Mouse (Mus musculus): ENCODE results near the gene Olfr1056. TPM values are rescaled to one million over a fixed set of nuclear protein-coding genes. Genes with fewer than 3 reads are reported as not detected.

The Olfr1056 gene
- polyA plus RNA-seq, 1 experiment from 2014 or later: not detected

Other genes starting within 250 kb of the Olfr1056 start
- not detected in 2 replicates for gene Olfr1039, start 226.5 kb downstream of the Olfr1056 start, polyA plus RNA-seq (2014; fragmentation: Nextera tagmentation; extraction: Ambion mirVana)
- gene Olfr1040, start 215.7 kb downstream of the Olfr1056 start, polyA plus RNA-seq (2014; fragmentation: Nextera tagmentation; extraction: Ambion mirVana): not detected in 2 replicates
- not detected in 2 replicates for gene Olfr1042, start 200.6 kb downstream of the Olfr1056 start, polyA plus RNA-seq (2014; fragmentation: Nextera tagmentation; extraction: Ambion mirVana)
- not detected in 2 replicates for gene Olfr1043, start 194.9 kb downstream of the Olfr1056 start, polyA plus RNA-seq (2014; fragmentation: Nextera tagmentation; extraction: Ambion mirVana)
- not detected in 2 replicates for gene Olfr1044, start 184.6 kb downstream of the Olfr1056 start, polyA plus RNA-seq (2014; fragmentation: Nextera tagmentation; extraction: Ambion mirVana)
- gene Olfr52, start 176.8 kb downstream of the Olfr1056 start, polyA plus RNA-seq (2014; fragmentation: Nextera tagmentation; extraction: Ambion mirVana): not detected in 2 replicates
- not detected in 2 replicates for gene Olfr1045, start 159.5 kb downstream of the Olfr1056 start, polyA plus RNA-seq (2014; fragmentation: Nextera tagmentation; extraction: Ambion mirVana)
- not detected in 2 replicates for gene Olfr1046, start 143.2 kb downstream of the Olfr1056 start, polyA plus RNA-seq (2014; fragmentation: Nextera tagmentation; extraction: Ambion mirVana)
- gene Olfr1047, start 131.1 kb downstream of the Olfr1056 start, polyA plus RNA-seq (2014; fragmentation: Nextera tagmentation; extraction: Ambion mirVana): not detected in 2 replicates
- not detected in 2 replicates for gene Olfr1048, start 122.2 kb downstream of the Olfr1056 start, polyA plus RNA-seq (2014; fragmentation: Nextera tagmentation; extraction: Ambion mirVana)
- gene Olfr1049, start 104.1 kb downstream of the Olfr1056 start, polyA plus RNA-seq (2014; fragmentation: Nextera tagmentation; extraction: Ambion mirVana): not detected in 2 replicates
- not detected in 2 replicates for gene Olfr1051, start 83.4 kb downstream of the Olfr1056 start, polyA plus RNA-seq (2014; fragmentation: Nextera tagmentation; extraction: Ambion mirVana)
- not detected in 2 replicates for gene Olfr1052, start 70.0 kb downstream of the Olfr1056 start, polyA plus RNA-seq (2014; fragmentation: Nextera tagmentation; extraction: Ambion mirVana)
- gene Olfr1053, start 47.2 kb downstream of the Olfr1056 start, polyA plus RNA-seq (2014; fragmentation: Nextera tagmentation; extraction: Ambion mirVana): not detected in 2 replicates
- gene Olfr1054, start 27.0 kb downstream of the Olfr1056 start, polyA plus RNA-seq (2014; fragmentation: Nextera tagmentation; extraction: Ambion mirVana): not detected in 2 replicates
- gene Olfr1055, start 12.2 kb downstream of the Olfr1056 start, polyA plus RNA-seq (2014; fragmentation: Nextera tagmentation; extraction: Ambion mirVana): not detected in 2 replicates
- not detected in 2 replicates for gene Olfr1057, start 15.9 kb upstream of the Olfr1056 start, polyA plus RNA-seq (2014; fragmentation: Nextera tagmentation; extraction: Ambion mirVana)
- gene Olfr1058, start 26.1 kb upstream of the Olfr1056 start, polyA plus RNA-seq (2014; fragmentation: Nextera tagmentation; extraction: Ambion mirVana): not detected in 2 replicates
- not detected in 2 replicates for gene Olfr1061, start 51.6 kb upstream of the Olfr1056 start, polyA plus RNA-seq (2014; fragmentation: Nextera tagmentation; extraction: Ambion mirVana)
- not detected in 2 replicates for gene Olfr1062, start 64.3 kb upstream of the Olfr1056 start, polyA plus RNA-seq (2014; fragmentation: Nextera tagmentation; extraction: Ambion mirVana)
- not detected in 2 replicates for gene Olfr1065, start 88.1 kb upstream of the Olfr1056 start, polyA plus RNA-seq (2014; fragmentation: Nextera tagmentation; extraction: Ambion mirVana)
- not detected in 2 replicates for gene Olfr1066, start 93.8 kb upstream of the Olfr1056 start, polyA plus RNA-seq (2014; fragmentation: Nextera tagmentation; extraction: Ambion mirVana)
- gene Olfr228, start 124.9 kb upstream of the Olfr1056 start, polyA plus RNA-seq (2014; fragmentation: Nextera tagmentation; extraction: Ambion mirVana): not detected in 2 replicates
- not detected in 2 replicates for gene Olfr1076, start 146.0 kb upstream of the Olfr1056 start, polyA plus RNA-seq (2014; fragmentation: Nextera tagmentation; extraction: Ambion mirVana)
- gene Olfr1079, start 180.0 kb upstream of the Olfr1056 start, polyA plus RNA-seq (2014; fragmentation: Nextera tagmentation; extraction: Ambion mirVana): not detected in 2 replicates
- gene Olfr1080, start 195.8 kb upstream of the Olfr1056 start, polyA plus RNA-seq (2014; fragmentation: Nextera tagmentation; extraction: Ambion mirVana): not detected in 2 replicates
- gene Olfr1082, start 236.5 kb upstream of the Olfr1056 start, polyA plus RNA-seq (2014; fragmentation: Nextera tagmentation; extraction: Ambion mirVana): not detected in 2 replicates